Mouse (Mus musculus): Measurements from ENCODE around the gene Tm9sf1.

Tm9sf1 gene

DNA sequence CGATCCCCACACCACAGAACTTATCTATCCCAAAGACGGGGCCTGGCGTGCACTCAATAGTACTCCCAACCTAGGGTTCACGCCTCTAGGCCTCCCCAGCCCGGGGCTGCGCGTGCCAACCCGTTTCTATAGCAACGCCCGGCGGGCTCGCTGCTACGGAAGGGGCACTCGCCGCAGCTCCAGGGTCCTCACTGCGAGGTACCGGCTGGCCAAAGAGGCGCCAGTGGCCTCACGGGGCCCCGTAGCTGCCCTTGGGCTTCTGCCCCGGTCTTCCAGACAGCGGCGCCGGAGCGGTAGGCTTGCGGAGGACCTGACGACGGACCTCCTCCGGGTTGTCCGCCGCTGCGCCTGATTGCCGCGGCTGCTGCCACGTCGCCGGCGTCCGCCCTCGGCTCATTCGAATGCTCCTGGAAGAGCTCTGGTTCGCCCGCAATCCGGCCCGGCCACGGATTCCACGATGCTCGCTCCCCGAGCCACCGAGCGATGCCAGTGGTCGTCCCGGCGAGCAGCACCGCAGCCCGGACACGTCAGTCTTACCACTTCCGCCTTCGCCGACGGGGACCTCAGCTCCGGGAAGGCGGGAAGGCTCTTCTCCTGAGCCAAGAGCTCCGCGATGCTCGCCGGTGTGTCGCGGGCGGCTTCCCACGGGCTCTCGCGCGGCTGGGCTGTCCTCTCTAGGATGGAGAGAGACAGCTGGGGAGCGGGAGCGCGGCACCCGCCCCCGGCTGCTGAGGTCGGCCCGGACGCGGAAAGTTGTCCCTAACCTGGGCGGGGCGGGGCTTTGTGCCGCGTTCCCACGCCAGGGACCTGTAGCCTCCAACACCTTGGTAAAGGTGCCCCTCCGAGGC, at the start of gene Tm9sf1:
Gene Tm9sf1, minus strand, starts transcription at position 747 of the 848 bp plus-strand sequence.
- DNase-seq (ENCODE audit: low read depth, low spot score): peak; percentile 75

DNA sequence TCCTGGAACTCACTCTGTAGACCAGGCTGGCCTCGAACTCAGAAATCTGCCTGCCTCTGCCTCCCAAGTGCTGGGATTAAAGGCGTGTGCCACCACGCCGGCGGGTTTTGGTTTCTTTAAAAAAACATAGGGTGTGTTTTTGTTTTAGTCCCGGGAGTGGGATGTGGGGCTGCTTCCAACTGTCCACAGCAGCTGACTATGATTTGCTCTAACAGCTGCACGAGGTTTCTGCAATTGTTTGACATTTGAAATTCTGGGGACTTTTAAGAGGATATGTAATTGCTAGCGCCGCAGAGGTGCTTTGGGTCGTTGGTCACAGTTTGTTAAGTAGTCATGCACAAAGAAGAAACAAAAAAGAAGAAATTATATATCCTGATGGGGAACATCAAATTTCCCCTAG, 45.8 kb upstream of the Tm9sf1 start:
- DNase-seq (ENCODE audit: low read depth, low spot score): no peak

DNA sequence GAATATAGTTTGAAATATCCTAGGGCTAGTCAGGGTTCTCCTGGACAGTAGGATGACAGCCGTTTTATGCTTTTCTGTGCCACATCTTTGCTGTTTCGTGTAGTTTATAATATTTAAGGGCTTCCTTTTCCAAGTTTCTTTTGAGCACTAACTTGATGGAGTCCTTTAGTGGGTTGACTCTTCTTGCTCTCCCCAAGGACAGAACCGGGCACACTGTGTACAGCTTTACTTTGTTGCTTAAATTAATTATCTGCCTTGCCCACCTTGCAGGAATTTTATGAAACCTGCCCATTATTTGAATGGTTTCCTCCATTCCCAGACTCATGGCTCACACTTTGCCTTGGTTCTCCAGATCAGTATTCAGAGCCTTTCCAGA, 38.5 kb upstream of the Tm9sf1 start:
- no peak for DNase-seq (ENCODE audit: low read depth, low spot score)

DNA sequence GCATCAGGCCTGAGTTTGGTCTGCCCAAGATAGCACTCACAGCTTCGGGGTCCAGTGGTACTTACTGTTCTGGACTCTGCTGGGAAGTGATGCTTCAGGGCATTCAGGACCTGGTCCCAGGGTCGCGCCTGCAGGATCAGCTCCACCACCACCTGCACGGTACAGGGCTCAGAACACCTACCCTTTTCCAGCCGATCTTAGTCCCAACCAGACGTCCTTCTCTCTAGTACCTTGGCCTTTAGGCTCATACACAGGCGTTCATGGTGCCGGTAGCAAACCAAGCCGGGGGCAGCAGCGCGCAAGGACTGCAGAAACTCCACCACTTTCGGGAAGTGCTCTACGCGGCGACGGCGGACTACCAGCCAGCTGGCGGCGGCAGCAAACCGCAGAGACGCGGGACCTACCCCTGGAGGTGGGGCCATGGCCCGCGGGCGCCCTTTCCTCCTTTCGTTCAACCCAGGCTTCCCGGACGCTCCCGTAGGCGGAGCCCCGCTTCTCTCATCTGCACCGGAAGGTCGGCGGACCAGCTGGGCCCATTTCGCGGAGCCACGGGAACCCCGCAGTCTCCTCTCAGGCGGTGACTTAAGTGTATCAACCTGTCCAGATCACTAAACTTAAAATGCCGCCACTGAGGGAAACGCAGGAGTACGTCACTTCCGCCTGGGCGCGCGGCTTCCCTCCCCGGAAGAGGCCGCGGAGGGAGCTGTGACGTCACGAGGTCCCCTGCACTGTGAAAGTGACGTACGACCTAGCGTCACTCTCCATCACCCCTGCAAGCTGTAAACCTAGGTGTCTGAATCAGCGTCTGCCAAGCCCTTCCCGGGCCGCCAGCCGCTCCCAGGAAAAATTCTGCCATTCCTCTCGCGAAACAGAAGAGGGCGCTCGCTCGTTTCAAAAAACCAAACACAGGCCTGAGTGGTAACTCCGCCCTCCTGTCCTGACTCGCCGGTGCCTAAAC, 37.8 kb upstream of the Tm9sf1 start, which contains the start of gene Tinf2:
Gene Tinf2, minus strand, starts transcription at position 661 of the 958 bp plus-strand sequence.
- peak; percentile 99 for DNase-seq (ENCODE audit: low read depth, low spot score)

DNA sequence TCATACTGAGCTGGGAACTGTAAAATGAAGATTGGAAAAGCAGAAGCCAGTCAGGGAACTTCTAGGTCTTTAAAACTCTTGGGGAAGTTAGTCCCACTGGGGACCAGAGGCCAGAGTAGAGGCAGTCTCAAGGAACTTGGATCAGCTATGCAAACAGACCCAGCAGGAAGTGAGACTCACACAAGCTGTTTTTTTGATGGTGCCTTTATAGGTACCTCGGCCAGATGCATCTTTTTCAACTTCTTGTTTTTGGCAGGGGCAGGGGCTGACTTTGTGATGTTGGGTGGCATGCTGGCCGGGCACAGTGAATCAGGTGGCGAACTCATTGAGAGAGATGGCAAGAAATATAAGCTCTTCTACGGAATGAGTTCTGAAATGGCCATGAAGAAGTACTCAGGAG, 34.0 kb upstream of the Tm9sf1 start:
- DNase-seq (ENCODE audit: low read depth, low spot score): no peak

DNA sequence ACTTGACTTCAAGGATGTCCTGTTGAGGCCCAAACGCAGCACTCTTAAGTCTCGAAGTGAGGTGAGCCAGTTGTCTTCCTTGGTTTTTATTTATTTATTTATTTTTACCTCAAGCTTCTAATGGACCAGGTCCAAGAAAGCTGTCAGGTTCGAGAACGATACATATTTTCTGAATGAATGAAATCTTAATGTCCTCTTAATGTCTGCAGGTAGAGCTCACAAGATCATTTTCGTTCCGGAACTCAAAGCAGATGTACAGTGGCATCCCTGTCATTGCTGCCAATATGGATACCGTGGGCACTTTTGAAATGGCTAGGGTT, 29.1 kb upstream of the Tm9sf1 start:
- no peak for DNase-seq (ENCODE audit: low read depth, low spot score)

DNA sequence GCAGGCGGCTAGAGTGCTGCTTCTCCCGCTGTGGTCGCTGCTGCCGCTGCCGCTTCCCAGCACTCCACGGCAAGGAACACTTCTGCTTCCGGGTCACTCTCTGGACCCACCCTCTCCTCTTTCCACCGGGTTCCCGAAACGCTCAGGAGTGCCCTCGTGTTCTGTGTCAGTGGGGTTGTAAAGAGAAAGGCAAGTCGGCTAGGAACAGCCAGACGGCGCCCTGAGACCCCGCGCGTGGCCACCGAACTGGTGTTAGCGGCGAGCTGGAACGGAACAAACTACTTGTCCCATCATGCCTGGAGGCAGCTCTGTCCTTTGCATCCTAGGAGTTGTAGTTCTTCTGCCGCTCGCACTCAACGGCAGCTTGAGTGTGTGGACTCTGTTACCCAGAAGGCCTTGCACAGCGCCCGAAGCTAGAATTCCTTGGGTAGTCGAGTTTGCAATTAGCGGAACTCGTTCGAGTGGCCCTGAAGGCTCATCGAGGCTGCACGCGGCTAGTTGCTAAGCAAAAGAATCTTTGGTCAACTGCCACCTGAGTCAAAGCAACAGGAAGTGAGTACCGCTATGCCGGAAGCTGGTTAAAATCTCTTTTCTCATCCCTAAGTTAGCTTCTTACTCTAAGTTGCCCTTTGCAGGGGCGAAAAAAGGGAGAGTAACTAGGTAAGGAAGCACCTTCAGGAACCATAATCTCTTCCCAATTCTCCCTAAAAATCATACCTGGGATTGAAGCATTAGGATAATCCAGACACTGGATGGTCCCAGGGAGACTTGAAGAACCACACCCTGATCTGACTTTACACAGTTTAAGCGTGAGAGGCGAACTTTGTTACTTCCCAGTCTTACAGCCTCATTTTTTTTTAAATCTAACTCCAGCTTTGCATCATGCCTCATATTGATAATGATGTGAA, 28.5 kb upstream of the Tm9sf1 start, which contains the start of the genes Gmpr2 and Nedd8:
Gene Gmpr2, plus strand, starts transcription at position 109 of the 908 bp plus-strand sequence.
Gene Nedd8, minus strand, starts transcription at position 292 of the 908 bp plus-strand sequence.
- peak; percentile 93 for DNase-seq (ENCODE audit: low read depth, low spot score)

DNA sequence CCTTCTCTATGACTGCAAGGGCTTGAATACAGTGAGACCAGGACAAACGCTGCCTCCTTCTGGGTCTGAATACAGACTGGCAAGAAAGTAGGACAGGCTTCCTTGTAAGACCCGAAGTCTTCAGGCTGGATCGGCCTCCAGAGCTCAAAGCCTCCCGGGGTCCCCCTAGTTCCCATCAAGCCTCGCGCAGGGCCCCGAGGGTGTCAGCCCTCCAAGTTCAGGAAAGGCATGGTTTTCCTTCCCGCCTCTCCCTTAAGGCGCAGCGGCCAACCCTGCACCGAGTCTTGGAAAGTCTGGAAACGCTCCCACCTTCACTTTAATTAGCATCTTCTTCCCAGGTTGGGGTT, 27.9 kb upstream of the Tm9sf1 start:
- no peak for DNase-seq (ENCODE audit: low read depth, low spot score)

DNA sequence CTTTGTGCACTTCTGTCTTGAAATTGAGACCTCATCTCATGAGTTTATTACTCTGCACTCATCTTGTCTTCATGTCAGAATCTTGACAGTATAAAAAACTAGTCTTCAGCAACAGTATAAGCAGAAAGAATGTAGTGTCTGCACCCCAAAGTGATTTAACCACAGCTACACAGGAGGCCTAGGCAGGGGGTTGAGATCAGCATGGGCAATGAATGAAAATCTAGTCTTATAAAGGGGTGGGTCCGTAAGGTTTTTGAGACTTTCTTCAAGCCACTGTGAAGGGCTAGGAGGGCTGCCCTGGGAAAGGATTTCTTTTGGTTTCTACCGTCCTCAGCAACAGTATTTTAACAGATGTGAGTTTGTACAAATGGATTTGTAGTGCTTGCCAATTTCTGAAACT, 17.0 kb upstream of the Tm9sf1 start:
- DNase-seq (ENCODE audit: low read depth, low spot score): no peak

DNA sequence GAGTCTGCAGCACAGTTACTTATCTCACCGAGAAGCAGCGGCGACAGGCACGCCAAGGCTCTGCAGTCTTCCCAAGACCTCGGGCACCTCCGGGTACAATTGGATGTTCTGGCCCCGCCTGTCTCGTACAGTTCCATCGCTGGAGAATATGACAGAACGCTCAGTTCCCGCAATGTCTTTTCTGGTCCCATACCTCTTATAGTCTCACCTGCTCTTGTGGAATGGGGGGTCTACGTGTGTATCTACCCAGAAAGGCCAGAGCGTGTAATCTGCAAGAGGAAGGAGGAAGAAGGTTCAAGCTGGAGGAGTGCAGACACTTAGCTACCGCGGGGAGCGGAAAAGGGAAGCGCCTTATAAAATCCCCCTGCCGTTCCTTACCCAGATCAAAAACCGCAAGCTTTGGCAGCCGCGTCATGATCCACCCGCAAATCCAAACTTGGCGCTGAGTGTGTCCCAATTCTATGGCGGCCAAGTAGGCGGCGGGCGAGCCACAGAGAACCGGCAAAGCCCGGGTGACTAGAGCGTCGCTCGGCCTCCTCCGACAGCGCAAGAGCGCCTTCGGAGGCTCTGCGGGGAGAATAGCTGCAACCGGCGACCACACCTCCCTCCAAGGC, 16.5 kb upstream of the Tm9sf1 start, which contains the start of gene Mdp1:
Gene Mdp1, minus strand, starts transcription at position 549 of the 614 bp plus-strand sequence.
- peak; percentile 76 for DNase-seq (ENCODE audit: low read depth, low spot score)

DNA sequence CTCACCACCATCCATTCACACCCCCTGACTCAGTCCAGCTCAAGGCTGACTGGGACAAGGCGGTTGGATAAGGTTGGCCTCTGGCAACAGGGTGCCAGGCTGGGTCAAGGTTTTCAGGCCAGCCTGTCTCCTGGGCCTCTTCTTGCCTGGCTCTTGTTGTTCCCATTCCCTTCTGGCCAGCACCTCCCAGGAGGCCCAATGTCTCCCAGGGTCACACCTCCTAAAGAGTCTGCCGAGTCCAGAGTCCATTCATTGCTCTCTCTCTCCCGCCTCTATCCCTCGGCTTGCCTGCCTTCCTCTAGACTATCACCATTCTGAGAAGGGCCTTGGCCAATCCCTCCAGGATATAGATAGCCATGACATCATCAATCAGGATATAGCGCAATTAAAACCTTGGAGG, 14.4 kb upstream of the Tm9sf1 start:
- no peak for DNase-seq (ENCODE audit: low read depth, low spot score)

DNA sequence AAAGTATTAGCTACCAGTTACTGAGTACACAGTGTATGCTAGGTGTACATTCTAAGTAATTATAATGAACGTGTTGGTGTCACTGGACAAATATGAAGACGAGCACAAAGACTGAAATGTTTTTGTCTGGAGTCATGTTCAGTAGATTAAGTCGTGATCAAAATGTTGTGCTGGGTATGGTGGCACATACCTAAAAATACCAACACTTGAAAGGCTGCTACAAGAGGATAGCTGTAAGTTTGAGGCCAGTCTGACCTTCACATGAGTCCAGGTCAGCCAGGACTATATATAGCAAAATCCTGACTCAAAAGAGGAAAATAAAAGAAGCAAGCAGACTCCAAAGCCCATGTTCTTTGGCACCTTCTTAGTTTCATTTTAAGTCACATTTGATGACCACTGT, 13.3 kb upstream of the Tm9sf1 start:
- no peak for DNase-seq (ENCODE audit: low read depth, low spot score)

DNA sequence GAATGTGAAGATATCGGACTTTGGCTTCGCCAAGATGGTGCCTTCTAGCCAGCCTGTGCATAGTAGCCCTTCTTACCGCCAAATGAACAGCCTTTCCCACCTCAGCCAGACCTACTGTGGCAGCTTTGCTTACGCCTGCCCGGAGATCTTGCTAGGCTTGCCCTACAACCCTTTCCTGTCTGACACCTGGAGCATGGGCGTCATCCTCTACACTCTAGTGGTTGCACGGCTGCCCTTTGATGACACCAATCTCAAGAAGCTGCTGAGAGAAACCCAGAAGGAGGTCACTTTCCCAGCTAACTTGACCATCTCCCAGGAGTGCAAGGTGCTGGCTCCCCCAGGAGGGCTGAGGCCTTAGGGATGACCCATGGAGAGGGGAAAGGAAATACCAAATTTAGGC, 7.9 kb upstream of the Tm9sf1 start:
- DNase-seq (ENCODE audit: low read depth, low spot score): no peak

DNA sequence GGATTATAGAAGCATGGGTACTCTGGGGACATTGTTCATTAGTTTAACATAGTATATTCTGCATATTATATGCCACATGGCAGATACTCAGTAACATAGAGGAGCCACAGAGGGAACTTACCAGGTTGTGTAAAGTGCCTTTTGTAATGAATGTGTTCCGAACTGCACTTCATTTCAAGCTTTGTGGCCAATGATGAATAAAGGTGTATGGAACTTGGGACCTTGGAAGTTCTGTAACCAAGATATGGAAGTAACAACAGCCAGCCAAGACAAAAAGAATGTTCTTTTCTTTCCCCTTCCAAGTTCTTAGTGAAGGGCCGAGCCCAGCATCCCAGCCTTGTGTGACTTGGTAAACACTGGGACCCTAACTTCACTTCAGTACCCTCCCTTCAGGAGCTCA, 6.3 kb upstream of the Tm9sf1 start, which contains the start of gene Tssk4:
Gene Tssk4, plus strand, starts transcription at position 301 of the 400 bp plus-strand sequence.
- DNase-seq (ENCODE audit: low read depth, low spot score): no peak

DNA sequence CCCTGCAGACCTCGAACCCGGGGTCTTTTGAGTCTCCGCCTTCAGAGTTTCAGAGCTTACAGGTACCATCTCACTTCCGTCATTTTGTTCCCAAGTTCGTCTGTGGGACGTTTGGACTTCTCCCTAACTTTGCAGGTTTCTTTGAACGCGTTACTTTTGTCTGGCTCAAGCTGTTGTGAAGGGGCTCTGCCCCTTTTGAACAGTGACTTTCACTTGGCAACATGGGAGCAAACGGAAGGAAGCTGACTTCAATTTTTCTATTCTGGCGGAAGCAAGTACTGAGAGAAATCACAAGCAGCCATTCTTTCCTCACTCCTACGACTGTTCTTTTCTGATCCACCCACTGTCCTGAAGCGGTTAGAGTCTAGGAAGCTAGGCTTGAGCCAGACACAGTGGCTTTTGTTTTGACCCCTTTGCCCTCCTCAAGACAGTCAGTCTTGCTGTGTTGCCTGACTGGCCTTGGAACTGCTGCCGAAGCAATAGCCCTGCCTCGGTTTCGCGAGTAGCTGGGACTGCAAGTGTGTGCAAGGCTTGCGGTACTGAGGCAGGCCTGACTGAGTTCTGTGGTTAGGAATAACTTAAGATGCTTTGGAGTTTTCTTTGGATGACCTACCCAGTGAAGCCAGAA, 769 bp upstream of the Tm9sf1 start:
- peak; percentile 6 for DNase-seq (ENCODE audit: low read depth, low spot score)

DNA sequence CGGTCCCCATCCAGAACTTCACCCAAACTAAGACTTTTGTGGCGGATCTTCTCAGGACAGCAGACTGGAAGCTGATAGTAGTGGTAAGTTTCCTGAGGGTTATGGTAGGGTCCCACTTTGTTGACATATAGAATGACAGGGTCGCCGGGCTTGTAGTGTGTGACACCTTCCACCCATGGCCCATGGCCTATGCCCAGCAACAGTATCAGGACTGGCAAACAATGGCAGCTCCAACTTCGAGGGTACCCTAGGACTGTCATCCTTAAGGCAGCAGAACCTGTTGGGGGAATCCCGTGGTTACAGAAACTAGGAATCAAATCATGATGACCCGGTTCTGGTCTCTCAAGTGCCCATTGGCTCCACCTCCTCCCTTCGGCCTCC, 937 bp downstream of the Tm9sf1 start:
- DNase-seq (ENCODE audit: low read depth, low spot score): no peak

DNA sequence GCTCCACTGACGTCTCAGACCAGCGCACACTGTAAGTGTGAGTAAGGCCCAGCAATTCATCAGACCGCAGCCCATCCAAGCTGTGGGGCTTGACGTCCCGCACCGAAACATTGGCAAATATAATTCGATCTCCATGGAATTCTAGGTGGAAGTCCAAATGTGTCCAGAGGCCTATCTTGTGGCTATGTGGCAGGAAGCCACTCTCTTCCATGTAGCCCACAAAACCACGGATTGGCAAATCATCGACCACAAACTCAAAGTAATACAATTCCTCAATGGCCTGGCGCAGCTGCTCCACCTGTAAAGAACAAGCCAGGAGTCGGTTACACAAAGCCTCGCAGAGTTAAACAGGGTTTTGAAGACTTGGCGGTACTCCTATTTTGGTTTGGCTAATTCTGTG, 2.3 kb downstream of the Tm9sf1 start:
- no peak for DNase-seq (ENCODE audit: low read depth, low spot score)

DNA sequence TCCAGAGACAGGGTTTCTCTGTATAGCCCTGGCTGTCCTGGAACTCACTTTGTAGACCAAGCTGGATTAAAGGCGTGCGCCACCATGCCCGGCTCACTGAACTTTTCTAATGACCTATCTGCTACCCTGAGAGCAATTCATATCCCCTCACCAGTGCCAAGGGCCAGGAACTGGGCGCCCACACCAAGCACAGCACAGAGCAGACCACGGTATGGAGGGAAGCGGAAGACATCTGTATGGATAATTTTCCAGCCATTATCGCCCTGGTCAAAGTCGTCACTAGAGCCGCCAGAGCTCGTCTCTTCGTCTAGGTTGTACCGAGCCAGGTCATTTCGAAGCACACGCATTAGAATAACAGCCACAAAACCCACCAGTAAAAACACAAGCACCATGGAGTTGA, 2.8 kb downstream of the Tm9sf1 start:
- no peak for DNase-seq (ENCODE audit: low read depth, low spot score)

DNA sequence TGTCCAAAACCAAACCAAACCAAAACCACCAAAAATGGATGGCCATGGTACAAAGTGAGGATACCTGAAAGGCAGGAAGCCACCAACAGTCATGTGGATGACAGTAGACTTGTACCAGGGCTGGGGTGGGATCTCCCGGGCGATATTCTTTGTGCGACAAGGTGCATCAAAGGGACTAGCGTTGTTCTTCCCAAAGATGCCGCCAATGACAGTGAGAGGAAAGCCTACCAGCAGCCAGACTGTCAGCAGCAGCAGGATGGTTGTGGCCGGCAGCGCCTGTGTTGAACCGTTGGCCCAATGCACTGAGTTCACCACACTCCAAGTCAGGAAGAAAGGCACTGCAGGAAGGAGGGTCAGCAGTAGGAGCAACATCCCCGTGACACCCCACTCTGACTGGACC, 5.8 kb downstream of the Tm9sf1 start, which contains the start of gene Gm49378:
Gene Gm49378, minus strand, starts transcription at position 101 of the 400 bp plus-strand sequence.
- DNase-seq (ENCODE audit: low read depth, low spot score): no peak

DNA sequence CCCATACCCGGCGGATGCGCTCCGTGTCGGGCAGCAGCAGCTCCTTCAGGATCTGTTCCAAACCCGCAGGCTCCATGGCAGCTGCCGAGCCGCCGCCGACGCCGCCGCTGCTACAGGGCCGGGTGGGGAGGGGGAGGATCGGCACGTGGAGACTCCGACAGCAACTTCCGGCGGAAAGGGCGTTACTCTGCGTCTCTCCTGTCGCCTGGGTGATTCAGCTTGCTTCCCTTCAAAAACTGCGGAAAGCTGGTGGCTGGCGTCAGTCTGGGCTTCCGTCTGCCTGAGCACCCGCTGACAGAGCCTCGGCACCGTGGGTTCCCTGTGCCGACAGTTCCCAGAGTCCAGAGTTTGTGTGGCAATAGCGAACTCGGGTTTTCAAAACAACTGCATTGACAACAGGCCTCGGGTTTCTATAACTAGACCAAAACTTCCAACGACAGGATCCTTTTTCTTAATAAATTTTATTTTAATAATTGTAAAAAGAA, 8.0 kb downstream of the Tm9sf1 start, which contains the start of gene Ipo4:
Gene Ipo4, minus strand, starts transcription at position 435 of the 485 bp plus-strand sequence.
- DNase-seq (ENCODE audit: low read depth, low spot score): peak; percentile 90

Measured in mesoderm, embryonic 11.5 days (tissue).